Mouse (Mus musculus) limb, embryonic 10.5 days (tissue): Measurements from ENCODE around the gene Vamp9. TPM values are rescaled to one million over a fixed set of nuclear protein-coding genes. Genes with fewer than 3 reads are reported as not detected.

Experiments
- DNase-seq: peaks from one replicate; pipeline ENCODE4 v3.0.0-alpha.2; 2017; ENCODE audit warnings: low spot score
- H3K27ac ChIP-seq: fragments of 300-500 bp; sonication (generic); 2 replicates; pipeline ENCODE4 v1.5.1; 2016; ENCODE audit warnings: mild to moderate bottlenecking
- H3K27me3 ChIP-seq: fragments of 300-500 bp; sonication (generic); 2 replicates; pipeline ENCODE4 v1.6.1; 2016; ENCODE audit warnings: low read depth, mild to moderate bottlenecking; ENCODE audit not compliant: poor library complexity, severe bottlenecking
- H3K36me3 ChIP-seq: fragments of 300-500 bp; sonication (generic); 2 replicates; pipeline ENCODE4 v1.6.1; 2016; ENCODE audit warnings: mild to moderate bottlenecking, moderate library complexity
- H3K4me1 ChIP-seq: fragments of 300-500 bp; sonication (generic); 2 replicates; pipeline ENCODE4 v1.6.1; 2016
- H3K4me3 ChIP-seq: fragments of 300-500 bp; sonication (generic); 2 replicates; pipeline ENCODE4 v1.5.1; 2016; ENCODE audit warnings: mild to moderate bottlenecking, moderate library complexity
- H3K9me3 ChIP-seq: fragments of 300-500 bp; sonication (generic); replicated peaks from 2 replicates; pipeline ENCODE4 v1.6.1; 2016; ENCODE audit warnings: mild to moderate bottlenecking
- WGBS: fragments of 180-500 bp; shearing (Covaris S2); methylation state at CpG from one replicate; pipeline ENCODE4 v1.1.7; 2016; 5-methylcytosine and 5-hydroxymethylcytosine counted together
- polyA plus RNA-seq: library from polyadenylated mRNA; unstranded; fragments of >200 nt; fragmentation: Nextera tagmentation; extraction: Ambion mirVana; gene quantifications from 2 replicates; pipeline ENCODE4 v1.2.1, GENCODE M21; 2016

Gene Vamp9
- polyA plus RNA-seq, 1 experiment from 2014 or later: not detected

GRCm38 (mm10) chr5:100000500-100000899 is 94.4 kb downstream of the Vamp9 start:
- Histone ChIP-seq H3K9me3 (no peaks in the 10 kb centered on the region), H3K27me3 (no peaks in the 10 kb centered on the region), H3K36me3 (no peaks in the 10 kb centered on the region), H3K4me3 (no peak overlapping the region), H3K4me1 (peaks cover 11% of the 10 kb centered on the region), H3K27ac (peak overlapping the region; percentile 50; the same call in 1 of the 2 replicates)
- WGBS: 45% methylated on average over 8 of the region's 8 CpGs
- DNase-seq: no peak

Other genes with a start within 250 kb of the Vamp9 start
- gene Rasgef1b, start 177.2 kb upstream of the Vamp9 start, polyA plus RNA-seq: 20.6 and 32.5 TPM in 2 replicates
- gene Hnrnpd, start 72.7 kb downstream of the Vamp9 start, polyA plus RNA-seq: 335 and 338 TPM in 2 replicates
- 1.7 and 2.4 TPM in 2 replicates for gene 4930524J08Rik, start 72.8 kb downstream of the Vamp9 start, polyA plus RNA-seq
- gene Hnrnpdl, start 133.4 kb downstream of the Vamp9 start, polyA plus RNA-seq: 210 and 253 TPM in 2 replicates
- gene Enoph1, start 133.7 kb downstream of the Vamp9 start, polyA plus RNA-seq: 62.9 and 75.2 TPM in 2 replicates